Mouse (Mus musculus) forebrain, embryonic 14.5 days (tissue): Measurements from ENCODE around the gene Washc4. TPM values are rescaled to one million over a fixed set of nuclear protein-coding genes. Genes with fewer than 3 reads are reported as not detected.
"Not testable (repeated sequence)": the region's sequence is repeated elsewhere in the genome, so short reads cannot be mapped to it uniquely, and the experiment has no call there.

Source experiments
- ATAC-seq: fragments of 200-750 bp; cut with Nextera tagmentation; 2 replicates; pipeline ENCODE4 v1.8.0; 2017; ENCODE audit warnings: mild to moderate bottlenecking, moderate library complexity
- DNase-seq: peaks from one replicate; pipeline ENCODE4 v3.0.0-alpha.2; 2015; ENCODE audit warnings: low spot score
- H3K27ac ChIP-seq: fragments of 300-500 bp; sonication (generic); 2 replicates; pipeline ENCODE4 v1.5.1; 2014; ENCODE audit warnings: low read depth, mild to moderate bottlenecking, control low read depth, low read length, moderate library complexity
- H3K27me3 ChIP-seq: fragments of 300-500 bp; sonication (generic); replicated peaks from 2 replicates; pipeline ENCODE4 v1.6.1; 2014; ENCODE audit warnings: low read length, control low read depth, mixed read lengths; ENCODE audit not compliant: control insufficient read depth, insufficient read depth
- H3K36me3 ChIP-seq: fragments of 300-500 bp; sonication (generic); 2 replicates; pipeline ENCODE4 v1.6.1; 2014; ENCODE audit warnings: low read length, control low read depth; ENCODE audit not compliant: control insufficient read depth, insufficient read depth
- H3K4me1 ChIP-seq: fragments of 300-500 bp; sonication (generic); 2 replicates; pipeline ENCODE4 v1.6.1; 2014; ENCODE audit warnings: antibody characterized with exemption, low read length, control low read depth; ENCODE audit not compliant: control insufficient read depth, insufficient read depth
- H3K4me2 ChIP-seq: fragments of 300-500 bp; sonication (generic); 2 replicates; pipeline ENCODE4 v1.6.1; 2014; ENCODE audit warnings: mild to moderate bottlenecking, control low read depth, low read length
- H3K4me3 ChIP-seq: fragments of 300-500 bp; sonication (generic); 2 replicates; pipeline ENCODE4 v1.5.1; 2014; ENCODE audit warnings: low read depth, low read length, control low read depth
- H3K9ac ChIP-seq: fragments of 300-500 bp; sonication (generic); 2 replicates; pipeline ENCODE4 v1.6.1; 2014; ENCODE audit warnings: mild to moderate bottlenecking, low read length, control low read depth, moderate library complexity
- H3K9me3 ChIP-seq: fragments of 300-500 bp; sonication (generic); replicated peaks from 2 replicates; pipeline ENCODE4 v1.6.1; 2016; ENCODE audit warnings: low read length, control low read depth, mixed read lengths; ENCODE audit not compliant: control insufficient read depth
- WGBS: fragments of 180-500 bp; shearing (Covaris S2); extraction: QIAGEN DNeasy Blood & Tissue Kit; methylation state at CpG from one replicate; pipeline ENCODE4 v1.1.7; 2014; 5-methylcytosine and 5-hydroxymethylcytosine counted together
- polyA plus RNA-seq: library from polyadenylated mRNA; unstranded; fragments of >200 nt; fragmentation: Nextera tagmentation; extraction: Ambion mirVana; gene quantifications from 2 replicates; pipeline ENCODE4 v1.2.1, GENCODE M21; 2014

Washc4 gene
- 22.3 and 25.8 TPM in 2 replicates for polyA plus RNA-seq

GRCm38 (mm10) chr10:83543439-83544102 is at the start of gene Washc4:
Gene Washc4 (plus strand): TSS chr10:83543752.
- DNase-seq, result peak; percentile 96
- Histone ChIP-seq H3K4me3 (peak within 1 kb of the TSS; percentile 89), H3K9ac (peak within 1 kb of the TSS; percentile 90), H3K9me3 (no peaks in the 10 kb centered on the region), H3K4me1 (peaks cover 11% of the 10 kb centered on the region), H3K4me2 (peak within 1 kb of the TSS; percentile 57), H3K27ac (peak within 1 kb of the TSS; percentile 82), H3K36me3 (peaks cover 7% of the 10 kb centered on the region; the same call in 1 of the 2 replicates), H3K27me3 (no peaks in the 10 kb centered on the region)
- 2% methylated on average over 49 of the region's 49 CpGs for WGBS
- ATAC-seq, result peak; percentile 99

- H3K4me3 ChIP-seq, result no peak overlapping the region
- H3K27me3 ChIP-seq, result no peaks in the 10 kb centered on the region
- H3K4me2 ChIP-seq, result no peak overlapping the region
- no peak for ATAC-seq
- no peak for DNase-seq
- H3K36me3 ChIP-seq, result peaks cover 27% of the 10 kb centered on the region
- WGBS, result 90% methylated on average over 13 of the region's 13 CpGs
- no peaks in the 10 kb centered on the region for H3K4me1 ChIP-seq
- H3K9me3 ChIP-seq, result no peaks in the 10 kb centered on the region
- H3K27ac ChIP-seq, result no peak overlapping the region
- H3K9ac ChIP-seq, result no peak overlapping the region
Measured at GRCm38 (mm10) chr10:83497321-83497720, 46.2 kb upstream of the Washc4 start.

GRCm38 (mm10) chr10:83508962-83509660 is 34.4 kb upstream of the Washc4 start:
- no peaks in the 10 kb centered on the region for H3K27me3 ChIP-seq
- no peak overlapping the region for H3K27ac ChIP-seq
- H3K4me3 ChIP-seq, result no peak overlapping the region
- no peak overlapping the region for H3K9ac ChIP-seq
- H3K4me2 ChIP-seq, result no peak overlapping the region
- peaks cover 41% of the 10 kb centered on the region for H3K36me3 ChIP-seq
- no peaks in the 10 kb centered on the region for H3K9me3 ChIP-seq
- 69% methylated on average over 8 of the region's 8 CpGs for WGBS
- no peaks in the 10 kb centered on the region for H3K4me1 ChIP-seq
- DNase-seq, result peak; percentile 11
- ATAC-seq, result no peak

- no peak for ATAC-seq
- H3K36me3 ChIP-seq, result peaks cover 35% of the 10 kb centered on the region
- 80% methylated on average over 5 of the region's 5 CpGs for WGBS
Measured at GRCm38 (mm10) chr10:83511304-83511703, 32.2 kb upstream of the Washc4 start.

GRCm38 (mm10) chr10:83513736-83514135 is 29.8 kb upstream of the Washc4 start:
- peaks cover 22% of the 10 kb centered on the region for H3K36me3 ChIP-seq
- H3K4me2 ChIP-seq, result no peak overlapping the region
- ATAC-seq, result no peak
- WGBS, result 88% methylated on average over 8 of the region's 8 CpGs
- H3K4me3 ChIP-seq, result no peak overlapping the region
- no peak overlapping the region for H3K9ac ChIP-seq
- DNase-seq, result no peak
- H3K27me3 ChIP-seq, result no peaks in the 10 kb centered on the region
- no peaks in the 10 kb centered on the region for H3K9me3 ChIP-seq
- H3K27ac ChIP-seq, result no peak overlapping the region
- no peaks in the 10 kb centered on the region for H3K4me1 ChIP-seq

More at GRCm38 (mm10) chr10:83511304-83511703, 32.2 kb upstream of the Washc4 start:
- Histone ChIP-seq H3K4me2 (no peak overlapping the region), H3K27me3 (no peaks in the 10 kb centered on the region), H3K27ac (no peak overlapping the region), H3K9me3 (no peaks in the 10 kb centered on the region), H3K4me1 (no peaks in the 10 kb centered on the region), H3K4me3 (no peak overlapping the region), H3K9ac (no peak overlapping the region)
- no peak for DNase-seq

- H3K27ac ChIP-seq, result no peak overlapping the region
- no peaks in the 10 kb centered on the region for H3K4me1 ChIP-seq
- H3K9me3 ChIP-seq, result no peaks in the 10 kb centered on the region
- H3K4me2 ChIP-seq, result no peak overlapping the region
- ATAC-seq (no peak), DNase-seq (no peak)
- no peaks in the 10 kb centered on the region for H3K27me3 ChIP-seq
- no peak overlapping the region for H3K9ac ChIP-seq
- no peak overlapping the region for H3K4me3 ChIP-seq
- peaks cover 37% of the 10 kb centered on the region for H3K36me3 ChIP-seq
- WGBS, result 83% methylated on average over 4 of the region's 4 CpGs
Measured at GRCm38 (mm10) chr10:83520990-83521389, 22.6 kb upstream of the Washc4 start.

- not testable (repeated sequence) for H3K4me3 ChIP-seq, H3K9ac ChIP-seq, H3K4me2 ChIP-seq, H3K4me1 ChIP-seq, ATAC-seq, H3K27me3 ChIP-seq, DNase-seq, H3K9me3 ChIP-seq, H3K27ac ChIP-seq
- peaks cover 44% of the 10 kb centered on the region for H3K36me3 ChIP-seq
Measured at GRCm38 (mm10) chr10:83524238-83524637, 19.3 kb upstream of the Washc4 start.

- Histone ChIP-seq H3K4me1 (no peaks in the 10 kb centered on the region), H3K27me3 (no peaks in the 10 kb centered on the region), H3K9ac (no peak overlapping the region), H3K9me3 (no peaks in the 10 kb centered on the region), H3K4me3 (no peak overlapping the region), H3K4me2 (no peak overlapping the region), H3K27ac (no peak overlapping the region), H3K36me3 (peaks cover 15% of the 10 kb centered on the region; the same call in 1 of the 2 replicates)
- no peak for DNase-seq
- no peak for ATAC-seq
- 89% methylated on average over 6 of the region's 6 CpGs for whole genome bisulfite sequencing
Measured at GRCm38 (mm10) chr10:83530384-83530967, 13.1 kb upstream of the Washc4 start.
